Mouse (Mus musculus) c-Kit-negative CD71-positive TER-119-positive erythroid progenitor cells, embryonic 14.5 days (primary cell): ENCODE data around the gene Rora.

Source experiments
- DNase-seq: peaks from one replicate; pipeline ENCODE4 v3.0.0-alpha.2; 2013; ENCODE audit warnings: low read depth, low spot score

The Rora gene

GRCm38 (mm10) chr9:68688151-68688550, 34.6 kb downstream of the Rora start:
- no peak for DNase-seq

- DNase-seq: peak; percentile 3
Observed at GRCm38 (mm10) chr9:68689351-68689750, 35.8 kb downstream of the Rora start.

- DNase-seq: no peak
Observed at GRCm38 (mm10) chr9:68694889-68695495, 41.4 kb downstream of the Rora start.

- DNase-seq: no peak
Observed at GRCm38 (mm10) chr9:68695496-68695969, 41.9 kb downstream of the Rora start.

- no peak for DNase-seq
Observed at GRCm38 (mm10) chr9:68696425-68696956, 42.9 kb downstream of the Rora start.

- DNase-seq: no peak
Observed at GRCm38 (mm10) chr9:68699341-68699740, 45.8 kb downstream of the Rora start.

DNA sequence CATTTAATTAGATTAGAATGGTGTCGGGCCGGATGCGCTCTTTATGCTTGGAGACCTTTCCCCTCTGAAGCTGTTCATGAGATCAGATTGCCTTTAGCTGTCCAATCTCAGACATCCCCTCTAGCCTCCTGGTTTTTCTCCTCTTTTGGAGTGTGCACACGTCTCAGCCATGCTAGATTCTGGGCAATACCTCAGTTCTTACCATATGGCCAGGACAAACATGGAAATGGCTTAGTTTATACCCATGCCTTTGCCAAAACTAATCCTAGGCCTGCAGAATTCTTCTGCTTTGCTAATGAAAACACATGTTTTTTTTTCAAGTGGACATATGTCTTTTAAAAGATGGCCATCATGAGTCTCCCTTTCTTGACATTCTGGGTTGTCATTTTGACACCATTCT, 46.3 kb downstream of the Rora start:
- no peak for DNase-seq

DNA sequence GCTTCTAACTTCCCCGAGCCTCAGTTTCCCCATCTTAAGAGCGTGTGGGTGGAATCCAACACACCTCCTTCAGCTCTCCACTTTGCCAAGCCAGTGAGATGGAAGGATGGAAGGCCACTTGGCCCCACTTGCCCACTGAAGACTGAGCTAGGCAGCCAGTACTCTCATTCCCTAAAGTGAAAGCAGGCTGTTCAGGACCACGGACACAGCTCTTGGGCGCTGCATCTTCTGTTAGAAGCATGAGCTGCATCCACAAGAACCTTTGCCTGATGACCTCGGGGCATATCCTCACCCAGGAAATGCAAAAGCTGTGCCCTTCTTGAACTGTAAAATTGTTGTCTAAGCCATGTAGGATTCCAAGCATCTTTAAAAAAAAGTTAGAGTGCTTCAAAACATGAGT, 54.0 kb downstream of the Rora start:
- no peak for DNase-seq

- DNase-seq: no peak
Observed at GRCm38 (mm10) chr9:68709232-68709631, 55.6 kb downstream of the Rora start.

DNA sequence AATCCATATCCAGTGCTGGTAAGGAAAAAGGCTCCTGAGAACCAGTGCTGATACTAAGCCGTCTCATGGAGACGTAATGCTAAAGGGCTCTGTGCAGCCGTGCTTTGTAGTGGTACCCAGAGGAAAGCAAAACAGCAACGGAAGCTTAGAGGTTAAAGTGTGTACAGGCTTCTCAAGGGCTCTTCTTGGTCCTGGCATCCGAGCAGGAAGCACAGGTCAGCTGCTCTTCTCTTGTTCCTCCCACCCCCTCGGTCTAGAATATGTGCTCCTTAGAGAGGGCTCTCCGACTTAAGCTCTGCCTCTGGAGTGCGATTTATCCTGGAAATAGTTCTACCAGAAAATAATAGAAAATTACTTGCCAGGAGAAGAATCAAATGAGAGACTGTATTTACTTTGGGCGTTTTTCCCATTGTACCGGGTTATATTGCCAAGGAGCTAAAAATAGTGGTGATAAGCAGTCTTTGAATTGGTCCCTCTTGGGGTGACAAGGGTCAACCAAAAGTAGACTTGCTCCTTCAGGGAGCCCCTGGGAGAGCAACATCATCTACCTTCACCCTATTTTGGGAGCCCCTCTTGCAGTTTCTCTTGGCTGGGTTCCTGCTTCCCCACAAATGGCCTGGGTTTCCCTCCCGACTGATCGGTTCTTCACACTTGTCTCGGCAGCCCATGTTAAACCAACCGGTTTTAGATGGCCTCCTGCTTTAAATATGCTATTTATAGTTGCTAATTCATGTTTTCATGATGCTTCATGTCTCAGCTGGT, 57.5 kb downstream of the Rora start:
- DNase-seq: no peak

GRCm38 (mm10) chr9:68716961-68717360, 63.4 kb downstream of the Rora start:
- DNase-seq: peak; percentile 3

DNA sequence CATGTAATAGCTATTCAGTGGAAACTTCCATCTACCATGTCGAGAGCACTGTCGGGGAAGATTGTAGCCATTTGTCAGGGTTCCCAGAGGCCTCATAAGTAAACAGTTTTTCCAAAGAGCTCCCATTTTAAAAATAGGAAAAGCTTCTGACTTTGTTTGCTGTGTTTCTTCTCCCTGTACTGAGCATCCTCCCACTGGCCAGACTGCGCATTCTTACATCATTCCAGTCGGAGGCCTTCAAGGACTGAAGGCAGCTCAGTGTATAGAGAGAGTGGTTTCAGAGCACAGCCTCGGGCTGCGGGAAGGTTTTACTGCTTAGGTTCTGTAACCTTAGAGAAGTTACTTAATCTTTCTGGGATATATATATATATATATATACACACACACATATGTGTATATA, 64.8 kb downstream of the Rora start:
- no peak for DNase-seq

DNA sequence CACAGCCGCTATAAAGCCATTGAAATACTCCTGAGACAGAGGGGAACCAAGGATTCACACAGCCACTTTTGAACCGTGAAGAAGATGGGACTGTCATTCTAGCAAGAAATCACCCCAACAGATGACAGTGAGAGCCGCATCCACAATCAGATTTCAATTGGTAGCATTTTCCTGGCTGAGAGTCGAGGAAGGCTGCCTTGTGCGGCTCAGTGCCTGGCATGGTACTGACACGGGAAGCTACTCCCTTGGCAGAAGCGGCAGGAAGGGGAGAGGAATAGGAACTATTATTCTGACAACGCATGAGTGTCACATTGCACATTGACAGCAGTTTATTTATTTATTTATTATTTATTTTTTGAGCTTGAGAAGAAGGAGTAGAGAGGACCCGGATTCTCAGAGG, 65.7 kb downstream of the Rora start:
- DNase-seq: no peak

DNA sequence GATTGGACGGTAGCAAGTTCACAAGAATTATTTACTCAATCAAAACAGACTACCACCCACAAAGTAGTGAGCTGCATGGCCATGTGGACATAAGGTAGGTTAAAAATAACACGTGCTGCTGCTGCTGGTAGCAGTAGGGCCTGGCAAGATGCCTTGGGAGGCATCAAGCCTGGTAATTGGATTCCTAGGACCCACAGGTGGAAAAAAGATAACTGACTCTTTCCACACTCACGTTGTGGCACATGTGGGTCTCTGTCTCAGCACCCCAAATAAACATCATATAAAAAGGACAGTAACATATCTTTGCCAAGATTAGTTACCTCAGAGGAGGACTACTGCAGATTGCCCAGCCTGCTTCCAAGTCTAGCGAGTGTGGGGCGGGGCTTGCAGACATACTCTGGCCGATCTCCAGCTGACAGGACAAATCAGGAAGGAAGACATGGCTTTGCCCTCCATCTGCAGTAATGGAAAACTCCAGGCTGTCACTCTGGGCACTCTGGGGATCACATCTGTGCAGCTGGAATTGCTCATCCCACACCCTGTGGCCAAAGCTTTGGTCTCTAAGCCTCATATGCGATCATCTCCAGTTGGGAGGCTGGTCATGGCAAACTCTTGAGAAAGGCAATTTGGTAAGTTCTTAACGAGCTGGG, 71.2 kb downstream of the Rora start:
- no peak for DNase-seq

GRCm38 (mm10) chr9:68727166-68727855, 73.7 kb downstream of the Rora start:
- DNase-seq: no peak

GRCm38 (mm10) chr9:68731438-68731837, 77.9 kb downstream of the Rora start:
- DNase-seq: no peak

- no peak for DNase-seq
Observed at GRCm38 (mm10) chr9:68732929-68733328, 79.3 kb downstream of the Rora start.

- no peak for DNase-seq
Observed at GRCm38 (mm10) chr9:68735886-68736285, 82.3 kb downstream of the Rora start.

DNA sequence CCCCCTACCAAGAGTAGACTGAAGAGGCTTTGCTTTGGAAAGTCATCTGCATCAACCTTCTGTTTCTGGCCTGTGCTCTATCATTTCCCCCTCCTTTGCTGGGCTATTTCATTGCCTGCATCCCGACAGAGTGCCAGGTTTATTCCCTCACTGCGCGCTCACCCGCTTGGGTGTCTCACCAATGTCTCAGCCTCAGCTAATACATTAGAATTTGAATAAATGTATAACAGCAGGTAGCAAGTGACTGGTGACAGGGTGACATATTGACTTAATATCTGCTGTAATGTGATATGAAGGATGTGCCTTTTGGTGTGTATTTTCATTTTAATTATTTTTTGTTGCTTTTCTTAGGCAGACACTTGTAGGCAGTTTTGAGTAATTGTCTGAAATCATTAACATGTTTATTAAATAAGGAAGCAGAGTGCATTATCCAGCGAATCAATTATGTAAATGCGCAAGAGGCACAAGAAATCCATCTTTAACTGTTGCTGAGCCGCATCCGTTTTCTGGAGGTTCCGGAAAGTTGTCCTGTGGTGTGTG, 83.7 kb downstream of the Rora start:
- DNase-seq: no peak

DNA sequence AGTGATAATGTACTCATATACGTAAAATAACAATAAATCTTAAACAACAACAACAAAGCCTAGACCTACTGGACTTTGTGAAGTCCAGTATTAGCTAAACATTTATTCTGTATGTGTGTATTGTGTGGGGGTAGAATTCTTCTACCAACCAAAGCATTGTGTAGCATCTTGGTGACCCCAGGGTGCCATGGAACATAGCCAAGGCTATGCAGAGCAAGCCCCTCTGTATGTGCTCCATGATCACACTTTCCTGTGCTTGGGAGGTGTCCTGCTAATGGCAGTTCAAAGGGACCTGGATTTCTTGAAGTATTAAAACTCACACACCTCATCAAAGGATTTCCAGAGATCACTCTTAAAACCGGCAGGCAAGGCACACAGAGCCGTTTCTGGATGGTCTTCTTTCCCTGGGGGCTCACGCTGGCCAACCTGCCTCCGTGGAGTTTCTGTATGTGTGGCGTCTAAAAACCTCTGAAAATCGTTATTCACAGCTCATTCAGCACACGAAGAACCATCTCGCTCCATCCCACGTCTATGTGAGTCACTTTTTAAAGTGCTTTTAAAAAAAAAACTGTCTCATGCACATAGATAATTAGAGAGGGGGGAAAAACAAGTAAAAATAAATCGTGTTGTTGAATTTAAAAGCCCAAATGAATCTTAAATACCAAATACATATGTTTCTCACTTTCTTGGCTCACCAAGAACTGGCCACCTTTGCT, 92.5 kb downstream of the Rora start:
- DNase-seq: no peak

DNA sequence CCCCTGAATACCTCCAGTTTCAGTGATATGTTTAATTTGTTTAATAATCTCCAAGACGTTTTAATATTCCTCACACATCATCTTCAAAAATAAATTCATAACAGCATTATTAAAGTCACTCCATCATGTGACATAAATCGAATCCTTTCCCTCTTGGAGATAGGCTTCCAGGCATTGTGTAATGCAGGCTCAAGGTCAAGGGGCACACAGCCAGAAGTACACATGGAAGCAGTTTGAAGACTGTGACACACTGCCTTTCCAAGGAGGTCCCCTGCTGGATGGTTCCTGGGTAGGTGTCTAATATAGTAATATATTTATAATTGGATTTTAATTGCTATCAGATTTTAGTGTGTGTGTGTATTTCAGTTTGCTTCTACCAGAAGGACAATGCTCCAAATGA, 103.4 kb downstream of the Rora start:
- DNase-seq: no peak
